Mouse (Mus musculus) CD4-positive naive resting alpha-beta T cell, adult 76 days (primary cell): Measurements from ENCODE around the gene Dlx4. TPM values are rescaled to one million over a fixed set of nuclear protein-coding genes. Genes with fewer than 3 reads are reported as not detected.

Experiments
- total RNA-seq: library from RNA; stranded (reverse); gene quantifications from one replicate; pipeline ENCODE4 v1.2.4, GENCODE M21; 2023

Dlx4 gene
- not detected for total RNA-seq

DNA sequence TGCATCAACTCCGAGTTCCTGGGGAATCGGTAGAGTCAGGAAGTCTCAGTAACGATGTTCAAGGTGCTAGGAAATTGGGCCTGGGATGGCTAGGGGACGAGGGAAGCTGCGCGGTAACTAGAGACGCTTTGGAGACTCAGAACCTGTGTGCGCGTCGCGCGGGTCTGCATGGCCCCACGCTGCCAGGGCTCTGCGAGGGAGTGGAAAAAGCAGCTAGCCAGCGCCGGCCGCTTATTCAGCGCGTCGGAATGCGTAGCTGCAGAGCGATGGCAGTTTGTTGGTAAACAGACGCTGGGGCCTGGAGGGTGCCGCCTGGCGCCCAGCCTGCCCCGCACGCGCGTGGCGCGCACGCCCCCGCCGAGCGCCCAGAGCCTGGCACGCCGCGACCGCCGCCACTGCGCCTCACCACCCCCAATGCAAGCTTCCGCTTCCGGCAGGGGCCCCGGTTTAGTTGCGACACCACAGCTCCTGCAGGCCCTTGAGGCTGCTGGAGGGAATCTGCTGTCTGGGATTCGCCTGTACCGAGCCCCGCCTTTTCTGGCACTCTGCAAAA is at the start of gene Dlx4:
TSS of gene Dlx4 (minus strand) at position 413 of the 553 bp plus-strand sequence.

DNA sequence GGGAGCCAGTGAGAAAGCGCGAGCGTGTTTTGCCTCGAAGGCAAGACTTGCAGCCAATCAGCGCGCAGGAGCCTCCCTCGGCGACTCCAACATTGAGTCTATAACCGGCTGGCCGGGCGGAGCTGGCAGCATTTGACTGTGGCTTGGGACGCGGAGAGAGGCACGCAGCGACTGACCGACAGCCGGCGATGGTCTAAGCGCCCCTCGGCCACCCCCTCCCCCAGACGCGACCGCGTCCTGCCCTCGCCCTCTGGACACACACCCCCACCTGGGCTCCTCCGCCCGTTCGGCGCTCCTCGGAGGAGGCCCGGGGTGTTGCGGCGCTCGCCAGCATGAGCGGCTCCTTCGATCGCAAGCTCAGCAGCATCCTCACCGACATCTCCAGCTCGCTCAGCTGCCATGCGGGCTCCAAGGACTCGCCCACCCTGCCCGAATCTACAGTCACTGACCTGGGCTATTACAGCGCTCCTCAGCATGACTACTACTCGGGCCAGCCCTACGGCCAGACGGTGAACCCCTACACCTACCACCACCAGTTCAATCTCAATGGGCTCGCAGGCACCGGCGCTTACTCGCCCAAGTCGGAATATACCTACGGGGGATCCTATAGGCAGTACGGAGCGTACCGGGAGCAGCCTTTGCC is 26.0 kb downstream of the Dlx4 start, which contains the start of gene Dlx3:
TSS of gene Dlx3 (plus strand) at position 130 of the 643 bp plus-strand sequence.

Other genes starting within 250 kb of the Dlx4 start
- 0.91 TPM for gene Col1a1, start 210.0 kb downstream of the Dlx4 start, total RNA-seq
- gene Hils1, start 178.7 kb downstream of the Dlx4 start, total RNA-seq: not detected
- gene Sgca, start 169.9 kb downstream of the Dlx4 start, total RNA-seq: not detected
- 111 TPM for gene Ppp1r9b, start 155.2 kb downstream of the Dlx4 start, total RNA-seq
- 0.50 TPM for gene Samd14, start 136.4 kb downstream of the Dlx4 start, total RNA-seq
- gene Pdk2, start 104.9 kb downstream of the Dlx4 start, total RNA-seq: 12.2 TPM
- gene Itga3, start 69.5 kb downstream of the Dlx4 start, total RNA-seq: 4.0 TPM
- gene Dlx3, start 26.1 kb downstream of the Dlx4 start, total RNA-seq: not detected
- gene Tac4, start 115.3 kb upstream of the Dlx4 start, total RNA-seq: not detected
- gene Kat7, start 164.0 kb upstream of the Dlx4 start, total RNA-seq: 102 TPM
- gene Fam117a, start 190.8 kb upstream of the Dlx4 start, total RNA-seq: 83.3 TPM
- 65.7 TPM for gene Slc35b1, start 238.4 kb upstream of the Dlx4 start, total RNA-seq